Mouse (Mus musculus) testis, adult 2 months (tissue): Measurements from ENCODE around the gene Ly6g5c.

Experiments used
- CTCF ChIP-seq: fragments of 200-500 bp; IDR thresholded peaks from 2 replicates; pipeline ENCODE4 v1.5.1; 2012; ENCODE audit warnings: low read depth, mild to moderate bottlenecking, inconsistent platforms, low read length, moderate library complexity; ENCODE audit not compliant: control insufficient read depth, insufficient read depth, insufficient replicate concordance
- POLR2A ChIP-seq: fragments of 200-500 bp; IDR thresholded peaks from 2 replicates; pipeline ENCODE4 v1.6.1; 2012; ENCODE audit warnings: low read depth, mild to moderate bottlenecking, inconsistent platforms, low read length, moderate library complexity; ENCODE audit not compliant: control insufficient read depth

DNA sequence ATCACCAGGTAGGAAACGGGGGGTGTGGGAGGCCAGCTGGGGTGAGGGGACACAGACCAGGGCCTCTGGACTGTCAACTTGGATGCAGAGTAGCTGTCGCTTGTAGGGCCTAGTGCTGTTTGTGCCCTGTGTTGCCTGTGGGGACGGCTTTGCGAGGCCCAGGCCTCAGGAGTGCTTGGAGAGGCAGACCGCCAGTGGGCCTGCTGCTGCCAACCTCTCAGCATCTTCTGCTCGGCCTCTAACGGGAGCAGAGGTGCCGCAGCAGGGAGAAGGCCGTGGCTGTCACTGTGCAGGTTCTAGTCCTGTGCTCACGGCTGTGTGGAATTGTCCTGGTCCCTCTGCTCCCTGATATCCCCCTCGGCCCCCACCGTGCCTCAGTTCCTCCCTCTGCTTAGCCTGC, 11.5 kb upstream of the Ly6g5c start:
- TF ChIP-seq POLR2A (no peak), CTCF (no peak)
